Mouse (Mus musculus) forebrain, embryonic 11.5 days (tissue): ENCODE measurements at regions not wholly inside any gene's neighbourhood (a gene's known extent, or its start where the extent isn't known, plus 50 kb on each side); places are given as distances from the start of the nearest gene placed in this dataset.
"Not testable (repeated sequence)": the region's sequence is repeated elsewhere in the genome, so short reads cannot be mapped to it uniquely, and the experiment has no call there.

Source experiments
- ATAC-seq: fragments of 200-750 bp; cut with Nextera tagmentation; replicated peaks from 2 replicates; pipeline ENCODE4 v1.8.0; 2017; ENCODE audit warnings: moderate TSS enrichment; ENCODE audit not compliant: low FRiP score
- DNase-seq: peaks from one replicate; pipeline ENCODE4 v3.0.0-alpha.2; 2017; ENCODE audit warnings: low spot score
- H3K27ac ChIP-seq: fragments of 300-500 bp; sonication (generic); 2 replicates; pipeline ENCODE4 v1.5.1; 2014; ENCODE audit warnings: low read depth, low read length
- H3K27me3 ChIP-seq: fragments of 300-500 bp; sonication (generic); 2 replicates; pipeline ENCODE4 v1.6.1; 2014; ENCODE audit warnings: mild to moderate bottlenecking, low read length, mixed read lengths; ENCODE audit not compliant: control insufficient read depth, insufficient read depth
- H3K36me3 ChIP-seq: fragments of 300-500 bp; sonication (generic); 2 replicates; pipeline ENCODE4 v1.6.1; 2014; ENCODE audit warnings: mild to moderate bottlenecking, low read length, moderate library complexity, mixed read lengths; ENCODE audit not compliant: control insufficient read depth, insufficient read depth
- H3K4me1 ChIP-seq: fragments of 300-500 bp; sonication (generic); replicated peaks from 2 replicates; pipeline ENCODE4 v1.6.1; 2014; ENCODE audit warnings: low read length, mixed read lengths; ENCODE audit not compliant: control insufficient read depth, insufficient read depth
- H3K4me2 ChIP-seq: fragments of 300-500 bp; sonication (generic); 2 replicates; pipeline ENCODE4 v1.6.1; 2014; ENCODE audit warnings: low read depth, mild to moderate bottlenecking, low read length, moderate library complexity, mixed read lengths; ENCODE audit not compliant: severe bottlenecking
- H3K4me3 ChIP-seq: fragments of 300-500 bp; sonication (generic); 2 replicates; pipeline ENCODE4 v1.5.1; 2014; ENCODE audit warnings: low read depth, low read length
- H3K9ac ChIP-seq: fragments of 300-500 bp; sonication (generic); 2 replicates; pipeline ENCODE4 v1.6.1; 2014; ENCODE audit warnings: low read length
- H3K9me3 ChIP-seq: fragments of 300-500 bp; sonication (generic); 2 replicates; pipeline ENCODE4 v1.6.1; 2016; ENCODE audit warnings: low read length, mixed read lengths; ENCODE audit not compliant: control insufficient read depth
- WGBS: fragments of 180-500 bp; shearing (Covaris S2); extraction: QIAGEN DNeasy Blood & Tissue Kit; methylation state at CpG from one replicate; pipeline ENCODE4 v1.1.7; 2014; 5-methylcytosine and 5-hydroxymethylcytosine counted together

- no peak overlapping the region for H3K9ac ChIP-seq
- ATAC-seq (no peak), DNase-seq (no peak)
- no peaks in the 10 kb centered on the region for H3K36me3 ChIP-seq
- H3K27me3 ChIP-seq: no peaks in the 10 kb centered on the region
- 88% methylated on average over 9 of the region's 9 CpGs for WGBS
- no peak overlapping the region for H3K27ac ChIP-seq
- no peaks in the 10 kb centered on the region for H3K9me3 ChIP-seq
- H3K4me3 ChIP-seq: no peak overlapping the region
- no peak overlapping the region for H3K4me2 ChIP-seq
- H3K4me1 ChIP-seq: no peaks in the 10 kb centered on the region
Observed at GRCm38 (mm10) chr4:105704271-105704670, 85.4 kb upstream of the Gm12728 start.

- Histone ChIP-seq H3K27ac (no peak overlapping the region), H3K27me3 (no peaks in the 10 kb centered on the region), H3K9me3 (no peaks in the 10 kb centered on the region), H3K9ac (no peak overlapping the region), H3K4me2 (no peak overlapping the region), H3K36me3 (no peaks in the 10 kb centered on the region), H3K4me3 (no peak overlapping the region), H3K4me1 (no peaks in the 10 kb centered on the region)
- 38% methylated on average over 6 of the region's 6 CpGs for WGBS
- no peak for DNase-seq
- ATAC-seq: no peak
Observed at GRCm38 (mm10) chr4:105705996-105706395, 83.7 kb upstream of the Gm12728 start.

GRCm38 (mm10) chr4:105708080-105708796, 81.4 kb upstream of the Gm12728 start:
- Histone ChIP-seq H3K4me1 (no peaks in the 10 kb centered on the region), H3K9me3 (no peaks in the 10 kb centered on the region; the same call in 1 of the 2 replicates), H3K27me3 (no peaks in the 10 kb centered on the region), H3K4me3 (no peak overlapping the region), H3K36me3 (no peaks in the 10 kb centered on the region), H3K4me2 (no peak overlapping the region), H3K9ac (no peak overlapping the region), H3K27ac (no peak overlapping the region)
- DNase-seq (no peak), ATAC-seq (no peak)
- WGBS: 78% methylated on average over 13 of the region's 13 CpGs

- H3K4me1 ChIP-seq: no peaks in the 10 kb centered on the region
- 92% methylated on average over 6 of the region's 6 CpGs for whole genome bisulfite sequencing
- ATAC-seq (no peak), DNase-seq (no peak)
- no peaks in the 10 kb centered on the region; the same call in 1 of the 2 replicates for H3K9me3 ChIP-seq
- H3K4me2 ChIP-seq: no peak overlapping the region
- no peaks in the 10 kb centered on the region for H3K36me3 ChIP-seq
- H3K27me3 ChIP-seq: no peaks in the 10 kb centered on the region
- no peak overlapping the region for H3K4me3 ChIP-seq
- H3K9ac ChIP-seq: no peak overlapping the region
- no peak overlapping the region for H3K27ac ChIP-seq
Observed at GRCm38 (mm10) chr4:105713956-105714355, 75.7 kb upstream of the Gm12728 start.

GRCm38 (mm10) chr4:105718080-105718479, 71.6 kb upstream of the Gm12728 start:
- Histone ChIP-seq H3K27me3 (no peaks in the 10 kb centered on the region), H3K27ac (no peak overlapping the region), H3K9ac (no peak overlapping the region), H3K4me2 (no peak overlapping the region), H3K9me3 (no peaks in the 10 kb centered on the region; the same call in 1 of the 2 replicates), H3K36me3 (no peaks in the 10 kb centered on the region), H3K4me1 (no peaks in the 10 kb centered on the region), H3K4me3 (no peak overlapping the region)
- no peak for DNase-seq
- ATAC-seq: no peak
- 72% methylated on average over 5 of the region's 5 CpGs for WGBS

- DNase-seq (no peak), ATAC-seq (no peak)
- no peak overlapping the region for H3K27ac ChIP-seq
- WGBS: 69% methylated on average over 3 of the region's 3 CpGs
- H3K4me2 ChIP-seq: no peak overlapping the region
- H3K9ac ChIP-seq: no peak overlapping the region
- H3K36me3 ChIP-seq: no peaks in the 10 kb centered on the region
- no peaks in the 10 kb centered on the region for H3K27me3 ChIP-seq
- no peaks in the 10 kb centered on the region for H3K4me1 ChIP-seq
- H3K9me3 ChIP-seq: no peaks in the 10 kb centered on the region
- no peak overlapping the region for H3K4me3 ChIP-seq
Observed at GRCm38 (mm10) chr4:105728696-105729095, 61.0 kb upstream of the Gm12728 start.

GRCm38 (mm10) chr4:105730900-105731299, 58.8 kb upstream of the Gm12728 start:
- 81% methylated on average over 2 of the region's 2 CpGs for WGBS
- Histone ChIP-seq H3K9me3 (no peaks in the 10 kb centered on the region), H3K9ac (no peak overlapping the region), H3K27ac (no peak overlapping the region), H3K4me3 (no peak overlapping the region), H3K36me3 (no peaks in the 10 kb centered on the region), H3K27me3 (no peaks in the 10 kb centered on the region), H3K4me2 (no peak overlapping the region), H3K4me1 (no peaks in the 10 kb centered on the region)
- no peak for ATAC-seq
- DNase-seq: no peak

- 87% methylated on average over 6 of the region's 9 CpGs for WGBS
- H3K4me3 ChIP-seq, H3K36me3 ChIP-seq, H3K9ac ChIP-seq, ATAC-seq, DNase-seq, H3K4me1 ChIP-seq, H3K27me3 ChIP-seq, H3K4me2 ChIP-seq, H3K27ac ChIP-seq, H3K9me3 ChIP-seq: not testable (repeated sequence)
Observed at GRCm38 (mm10) chr4:105735116-105735515, 54.6 kb upstream of the Gm12728 start.
